Mouse (Mus musculus): ENCODE measurements around the gene Dnah8. TPM values are rescaled to one million over a fixed set of nuclear protein-coding genes. Genes with fewer than 3 reads are reported as not detected.

Gene Dnah8
- polyA plus RNA-seq, 1 experiment from 2014 or later = 9.2 TPM

- no peak overlapping the region for H3K27ac ChIP-seq (ENCODE audit: low read length)
- no peaks in the 10 kb centered on the region for H3K4me1 ChIP-seq (replicated peaks; ENCODE audit: control insufficient read depth, insufficient read depth, low read length)
- no peak overlapping the region for H3K4me3 ChIP-seq (ENCODE audit: low read length)
- no peak overlapping the region for H3K4me2 ChIP-seq (ENCODE audit: low read depth, low read length)
- no peaks in the 10 kb centered on the region for H3K27me3 ChIP-seq (ENCODE audit: control insufficient read depth, insufficient read depth, low read depth, low read length)
- no peak overlapping the region for H3K9ac ChIP-seq (ENCODE audit: low read length)
- H3K9me3 ChIP-seq (ENCODE audit: control insufficient read depth, low read length) = no peaks in the 10 kb centered on the region
- H3K36me3 ChIP-seq (ENCODE audit: control insufficient read depth, insufficient read depth, low read length) = no peaks in the 10 kb centered on the region
- no peak for ATAC-seq (ENCODE audit: low read depth)
- 81% methylated on average over 5 of the region's 5 CpGs for WGBS
Measured at GRCm38 (mm10) chr17:30857347-30857746, 233.2 kb downstream of the Dnah8 start.

GRCm38 (mm10) chr17:30858586-30859259 is 234.6 kb downstream of the Dnah8 start:
- H3K4me1 ChIP-seq (replicated peaks; ENCODE audit: control insufficient read depth, insufficient read depth, low read length) = no peaks in the 10 kb centered on the region
- peak; percentile 80 for ATAC-seq (ENCODE audit: low read depth)
- H3K27ac ChIP-seq (ENCODE audit: low read length) = peak overlapping the region; percentile 60; the same call in 1 of the 2 replicates
- H3K27me3 ChIP-seq (ENCODE audit: control insufficient read depth, insufficient read depth, low read depth, low read length) = no peaks in the 10 kb centered on the region
- no peak overlapping the region for H3K4me2 ChIP-seq (ENCODE audit: low read depth, low read length)
- H3K36me3 ChIP-seq (ENCODE audit: control insufficient read depth, insufficient read depth, low read length) = no peaks in the 10 kb centered on the region
- no peaks in the 10 kb centered on the region for H3K9me3 ChIP-seq (ENCODE audit: control insufficient read depth, low read length)
- no peak overlapping the region for H3K4me3 ChIP-seq (ENCODE audit: low read length)
- no peak overlapping the region for H3K9ac ChIP-seq (ENCODE audit: low read length)
- 33% methylated on average over 11 of the region's 11 CpGs for WGBS

- ATAC-seq (ENCODE audit: low read depth) = no peak
- H3K27ac ChIP-seq (ENCODE audit: low read length) = no peak overlapping the region
- H3K27me3 ChIP-seq (ENCODE audit: control insufficient read depth, insufficient read depth, low read depth, low read length) = no peaks in the 10 kb centered on the region
- H3K9ac ChIP-seq (ENCODE audit: low read length) = no peak overlapping the region
- 51% methylated on average over 10 of the region's 10 CpGs for WGBS
- H3K4me2 ChIP-seq (ENCODE audit: low read depth, low read length) = no peak overlapping the region
- no peaks in the 10 kb centered on the region for H3K4me1 ChIP-seq (replicated peaks; ENCODE audit: control insufficient read depth, insufficient read depth, low read length)
- no peaks in the 10 kb centered on the region for H3K9me3 ChIP-seq (ENCODE audit: control insufficient read depth, low read length)
- no peak overlapping the region for H3K4me3 ChIP-seq (ENCODE audit: low read length)
- no peaks in the 10 kb centered on the region for H3K36me3 ChIP-seq (ENCODE audit: control insufficient read depth, insufficient read depth, low read length)
Measured at GRCm38 (mm10) chr17:30859989-30860585, 235.9 kb downstream of the Dnah8 start.

GRCm38 (mm10) chr17:30860606-30861005 is 236.5 kb downstream of the Dnah8 start:
- Histone ChIP-seq H3K4me1 (replicated peaks; ENCODE audit: control insufficient read depth, insufficient read depth, low read length) (no peaks in the 10 kb centered on the region), H3K9ac (ENCODE audit: low read length) (no peak overlapping the region), H3K27me3 (ENCODE audit: control insufficient read depth, insufficient read depth, low read depth, low read length) (no peaks in the 10 kb centered on the region), H3K4me2 (ENCODE audit: low read depth, low read length) (no peak overlapping the region), H3K27ac (ENCODE audit: low read length) (no peak overlapping the region), H3K4me3 (ENCODE audit: low read length) (no peak overlapping the region), H3K9me3 (ENCODE audit: control insufficient read depth, low read length) (no peaks in the 10 kb centered on the region), H3K36me3 (ENCODE audit: control insufficient read depth, insufficient read depth, low read length) (no peaks in the 10 kb centered on the region)
- 44% methylated on average over 7 of the region's 7 CpGs for WGBS
- no peak for ATAC-seq (ENCODE audit: low read depth)

GRCm38 (mm10) chr17:30866281-30866680 is 242.1 kb downstream of the Dnah8 start:
- Histone ChIP-seq H3K4me2 (ENCODE audit: low read depth, low read length) (no peak overlapping the region), H3K9ac (ENCODE audit: low read length) (no peak overlapping the region), H3K4me1 (replicated peaks; ENCODE audit: control insufficient read depth, insufficient read depth, low read length) (no peaks in the 10 kb centered on the region; the same call in 1 of the 2 replicates), H3K9me3 (ENCODE audit: control insufficient read depth, low read length) (no peaks in the 10 kb centered on the region), H3K4me3 (ENCODE audit: low read length) (no peak overlapping the region), H3K27ac (ENCODE audit: low read length) (no peak overlapping the region), H3K27me3 (ENCODE audit: control insufficient read depth, insufficient read depth, low read depth, low read length) (no peaks in the 10 kb centered on the region), H3K36me3 (ENCODE audit: control insufficient read depth, insufficient read depth, low read length) (no peaks in the 10 kb centered on the region)
- ATAC-seq (ENCODE audit: low read depth) = no peak
- 56% methylated on average over 8 of the region's 8 CpGs for WGBS

GRCm38 (mm10) chr17:30866966-30867365 is 242.8 kb downstream of the Dnah8 start:
- Histone ChIP-seq H3K27ac (ENCODE audit: low read length) (0 out of 2 replicates have a peak overlapping the region, but pooled peaks have one; percentile 16), H3K9ac (ENCODE audit: low read length) (no peak overlapping the region), H3K4me2 (ENCODE audit: low read depth, low read length) (no peak overlapping the region), H3K9me3 (ENCODE audit: control insufficient read depth, low read length) (no peaks in the 10 kb centered on the region), H3K36me3 (ENCODE audit: control insufficient read depth, insufficient read depth, low read length) (no peaks in the 10 kb centered on the region), H3K27me3 (ENCODE audit: control insufficient read depth, insufficient read depth, low read depth, low read length) (no peaks in the 10 kb centered on the region), H3K4me1 (replicated peaks; ENCODE audit: control insufficient read depth, insufficient read depth, low read length) (no peaks in the 10 kb centered on the region; the same call in 1 of the 2 replicates), H3K4me3 (ENCODE audit: low read length) (no peak overlapping the region)
- 48% methylated on average over 9 of the region's 9 CpGs for WGBS
- ATAC-seq (ENCODE audit: low read depth) = no peak

- no peak overlapping the region for H3K9ac ChIP-seq (ENCODE audit: low read length)
- peak overlapping the region; percentile 35 for H3K27ac ChIP-seq (ENCODE audit: low read length)
- ATAC-seq (ENCODE audit: low read depth) = peak; percentile 80
- no peaks in the 10 kb centered on the region for H3K27me3 ChIP-seq (ENCODE audit: control insufficient read depth, insufficient read depth, low read depth, low read length)
- no peaks in the 10 kb centered on the region; the same call in 1 of the 2 replicates for H3K4me1 ChIP-seq (replicated peaks; ENCODE audit: control insufficient read depth, insufficient read depth, low read length)
- H3K4me3 ChIP-seq (ENCODE audit: low read length) = peak overlapping the region; percentile 8; the same call in 1 of the 2 replicates
- H3K9me3 ChIP-seq (ENCODE audit: control insufficient read depth, low read length) = 0 out of 2 replicates have a peak, but pooled peaks cover 4% of the 10 kb centered on the region
- H3K36me3 ChIP-seq (ENCODE audit: control insufficient read depth, insufficient read depth, low read length) = no peaks in the 10 kb centered on the region
- peak overlapping the region; percentile 24 for H3K4me2 ChIP-seq (ENCODE audit: low read depth, low read length)
- WGBS = 23% methylated on average over 10 of the region's 10 CpGs
Measured at GRCm38 (mm10) chr17:30871040-30871439, 246.9 kb downstream of the Dnah8 start.

- H3K9ac ChIP-seq (ENCODE audit: low read length) = no peak overlapping the region
- H3K9me3 ChIP-seq (ENCODE audit: control insufficient read depth, low read length) = peaks cover 8% of the 10 kb centered on the region; the same call in 1 of the 2 replicates
- no peak overlapping the region for H3K27ac ChIP-seq (ENCODE audit: low read length)
- H3K36me3 ChIP-seq (ENCODE audit: control insufficient read depth, insufficient read depth, low read length) = no peaks in the 10 kb centered on the region; the same call in 1 of the 2 replicates
- H3K4me1 ChIP-seq (replicated peaks; ENCODE audit: control insufficient read depth, insufficient read depth, low read length) = no peaks in the 10 kb centered on the region; the same call in 1 of the 2 replicates
- H3K4me3 ChIP-seq (ENCODE audit: low read length) = no peak overlapping the region
- H3K27me3 ChIP-seq (ENCODE audit: control insufficient read depth, insufficient read depth, low read depth, low read length) = no peaks in the 10 kb centered on the region
- H3K4me2 ChIP-seq (ENCODE audit: low read depth, low read length) = peak overlapping the region; percentile 0; the same call in 1 of the 2 replicates
- ATAC-seq (ENCODE audit: low read depth) = no peak
- WGBS = 47% methylated on average over 15 of the region's 15 CpGs
Measured at GRCm38 (mm10) chr17:30874276-30874675, 250.1 kb downstream of the Dnah8 start.

GRCm38 (mm10) chr17:30877456-30877855 is 253.3 kb downstream of the Dnah8 start:
- ATAC-seq (ENCODE audit: low read depth) = no peak
- no peak overlapping the region for H3K9ac ChIP-seq (ENCODE audit: low read length)
- 55% methylated on average over 7 of the region's 7 CpGs for WGBS

More at GRCm38 (mm10) chr17:30877456-30877855, 253.3 kb downstream of the Dnah8 start:
- Histone ChIP-seq H3K4me2 (ENCODE audit: low read depth, low read length) (no peak overlapping the region), H3K9me3 (ENCODE audit: control insufficient read depth, low read length) (peaks cover 8% of the 10 kb centered on the region; the same call in 1 of the 2 replicates), H3K4me1 (replicated peaks; ENCODE audit: control insufficient read depth, insufficient read depth, low read length) (peaks cover 5% of the 10 kb centered on the region), H3K4me3 (ENCODE audit: low read length) (no peak overlapping the region), H3K27me3 (ENCODE audit: control insufficient read depth, insufficient read depth, low read depth, low read length) (no peaks in the 10 kb centered on the region; the same call in 1 of the 2 replicates), H3K36me3 (ENCODE audit: control insufficient read depth, insufficient read depth, low read length) (no peaks in the 10 kb centered on the region; the same call in 1 of the 2 replicates), H3K27ac (ENCODE audit: low read length) (no peak overlapping the region)

Data from lung, embryonic 16.5 days (tissue).